Mouse (Mus musculus) neutrophil, adult 5-6 weeks (primary cell): ENCODE measurements at regions not wholly inside any gene's neighbourhood (a gene's known extent, or its start where the extent isn't known, plus 50 kb on each side); places are given as distances from the start of the nearest gene placed in this dataset.

ENCODE experiments used
- ATAC-seq: fragments of 151-379, 151-347 bp; 2 replicates; pipeline ENCODE4 v1.8.0; 2017; ENCODE audit warnings: mild to moderate bottlenecking, moderate TSS enrichment; ENCODE audit not compliant: insufficient number of reproducible peaks, poor library complexity, low FRiP score, severe bottlenecking; ENCODE audit errors: extremely low read depth

GRCm38 (mm10) chr5:121078531-121078930, 68.6 kb upstream of the Rph3a start:
- 0 out of 2 replicates have a peak, but pooled peaks have one; percentile 41 for ATAC-seq

DNA sequence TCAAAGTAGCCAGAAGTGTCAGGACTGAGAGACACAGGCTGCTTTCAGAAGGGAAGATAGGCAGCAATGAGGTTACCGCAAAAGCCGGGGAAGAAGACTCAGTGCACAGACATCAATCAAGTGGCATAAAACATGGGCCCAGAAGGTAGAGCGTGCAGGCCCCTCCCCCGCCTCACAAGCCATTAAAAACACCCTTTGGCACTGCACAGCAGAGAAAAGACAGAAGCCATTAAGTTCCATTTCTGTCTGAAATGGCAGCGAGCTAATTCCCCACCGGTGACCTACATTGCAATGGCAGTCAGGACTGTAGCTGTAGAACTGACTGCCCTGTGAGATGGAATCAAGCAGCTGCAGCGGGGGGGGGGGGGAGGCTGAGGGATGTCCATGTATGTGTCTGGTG, 66.8 kb upstream of the Rph3a start:
- ATAC-seq, result no peak

DNA sequence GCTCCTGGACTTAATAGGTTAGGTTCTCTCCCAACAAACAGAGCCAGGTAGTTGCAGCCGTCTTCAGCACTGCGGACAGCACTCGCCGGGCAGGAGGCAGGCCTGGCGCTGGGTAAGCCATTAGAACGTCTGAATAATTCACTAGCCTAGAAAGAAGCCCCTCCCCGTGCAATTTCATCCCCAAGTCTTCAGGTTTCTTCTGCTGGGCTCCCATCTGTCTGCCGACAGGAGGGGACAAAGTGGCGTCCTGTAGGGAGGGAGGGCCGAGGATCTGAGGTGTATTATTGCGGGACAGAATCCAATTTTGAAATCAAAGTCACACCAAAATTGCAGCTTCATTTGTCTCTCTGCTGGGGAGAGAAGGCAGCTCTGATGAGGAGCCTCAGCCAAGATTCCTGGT, 58.9 kb upstream of the Rph3a start:
- no peak for ATAC-seq

DNA sequence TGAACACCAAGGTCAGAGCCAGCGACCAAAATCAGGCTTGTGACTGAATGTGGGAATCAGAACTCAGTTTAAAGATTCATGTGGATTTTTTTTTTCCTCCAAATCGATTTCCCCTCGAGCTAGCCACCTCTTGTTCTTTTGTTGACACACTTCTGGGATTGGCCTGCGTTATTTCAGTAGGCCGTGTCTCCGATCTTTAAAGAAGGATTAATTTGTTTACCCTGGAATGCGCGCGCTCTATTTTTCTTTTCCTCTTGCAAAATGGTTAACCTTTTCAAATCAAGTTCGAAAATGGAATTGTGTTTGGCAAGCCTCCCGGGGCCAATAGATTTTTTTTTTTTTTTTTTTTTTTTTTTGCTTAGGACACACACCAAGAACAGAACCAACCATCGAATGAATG, 54.8 kb upstream of the Rph3a start:
- no peak for ATAC-seq

DNA sequence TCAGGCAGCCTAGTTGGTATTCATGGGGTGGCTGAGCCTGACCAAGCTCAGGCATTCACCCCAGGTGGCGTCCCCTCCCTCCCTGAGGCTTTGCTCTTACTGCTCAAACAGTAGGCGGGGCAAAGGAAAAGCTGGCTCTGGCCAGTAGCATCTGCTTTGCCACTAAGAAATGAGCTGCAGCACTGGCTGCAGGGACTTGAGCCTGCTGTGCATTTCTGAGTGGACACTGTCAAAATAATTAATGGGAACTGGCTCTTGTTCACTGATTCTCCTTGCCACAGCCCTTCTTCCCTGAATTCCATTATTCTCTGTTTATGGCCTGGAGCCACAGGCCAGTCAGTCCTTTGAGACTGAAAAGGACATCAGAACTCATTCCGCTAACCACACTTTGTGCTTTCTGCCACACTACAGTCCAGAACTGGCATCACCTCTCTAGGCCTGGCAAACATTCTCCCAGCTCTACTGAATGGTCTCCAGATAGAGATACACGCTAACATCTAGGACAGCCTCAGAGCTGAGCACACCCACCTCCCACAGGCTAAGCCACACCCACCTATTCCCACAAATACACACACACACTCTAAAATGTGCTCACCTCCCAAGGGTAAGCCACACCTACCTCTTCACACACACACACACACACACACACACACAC, 53.2 kb upstream of the Rph3a start:
- no peak for ATAC-seq

DNA sequence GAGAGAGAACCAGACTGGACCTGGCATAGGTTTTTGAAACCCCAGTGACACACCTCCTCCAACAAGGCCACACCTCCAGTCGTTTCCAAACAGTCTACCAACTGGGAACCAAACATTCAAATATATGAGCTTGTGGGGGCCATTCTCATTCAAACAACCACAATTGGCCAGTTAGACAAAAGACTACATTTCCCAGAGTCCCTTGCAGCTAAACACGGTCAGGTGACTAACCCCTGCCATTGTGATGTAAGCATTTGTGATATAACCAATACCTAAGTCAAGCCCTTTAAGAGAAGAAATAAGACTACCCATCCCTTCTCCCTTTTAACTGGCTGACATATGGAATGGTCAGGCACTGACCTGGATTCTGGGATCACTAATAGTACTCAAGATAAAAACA, 51.8 kb upstream of the Rph3a start:
- no peak for ATAC-seq
